Mouse (Mus musculus) naive thymus-derived CD4-positive, alpha-beta T cell, adult 2 months (primary cell): ENCODE results near the gene Ergic3.

Experiments used
- DNase-seq: peaks from one replicate; pipeline ENCODE4 v3.0.0-alpha.2; 2011; ENCODE audit warnings: low read depth

Gene Ergic3

DNA sequence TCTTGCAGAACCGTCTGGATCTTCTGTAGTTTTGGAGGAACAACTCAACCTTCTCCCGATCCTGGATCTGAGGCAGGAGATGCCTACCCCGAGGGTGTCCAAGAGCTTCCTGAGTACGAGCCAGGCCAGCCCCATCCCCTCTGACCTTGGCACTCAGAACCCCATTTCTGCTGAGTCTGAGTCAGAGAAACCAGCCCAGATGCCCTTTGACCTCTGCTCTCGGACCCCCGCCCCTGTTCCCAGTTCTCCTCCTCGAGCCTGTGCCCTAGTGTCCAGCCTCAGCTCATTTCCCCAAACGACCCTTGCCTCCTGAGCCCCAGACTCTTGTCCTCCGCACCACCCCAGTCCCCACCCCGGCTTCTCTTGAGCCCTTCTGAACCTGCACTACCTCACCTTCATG, 58.3 kb downstream of the Ergic3 start:
- no peak for DNase-seq
